Mouse (Mus musculus) lung, postnatal 0 days (tissue): ENCODE data around the gene Olfr1324. TPM values are rescaled to one million over a fixed set of nuclear protein-coding genes. Genes with fewer than 3 reads are reported as not detected.
"Not testable (repeated sequence)": the region's sequence is repeated elsewhere in the genome, so short reads cannot be mapped to it uniquely, and the experiment has no call there.

Experiments
- ATAC-seq: fragments of 200-750 bp; cut with Nextera tagmentation; 2 replicates; pipeline ENCODE4 v1.8.0; 2017; ENCODE audit warnings: moderate library complexity
- DNase-seq: peaks from one replicate; pipeline ENCODE4 v3.0.0-alpha.2; 2016; ENCODE audit warnings: low spot score
- H3K27ac ChIP-seq: fragments of 300-500 bp; sonication (generic); 2 replicates; pipeline ENCODE4 v1.5.1; 2014; ENCODE audit warnings: antibody characterized with exemption, mild to moderate bottlenecking, low read length, mixed read lengths
- H3K27me3 ChIP-seq: fragments of 300-500 bp; sonication (generic); replicated peaks from 2 replicates; pipeline ENCODE4 v1.6.1; 2014; ENCODE audit warnings: low read length, mixed read lengths; ENCODE audit not compliant: insufficient read depth
- H3K36me3 ChIP-seq: fragments of 300-500 bp; sonication (generic); 2 replicates; pipeline ENCODE4 v1.6.1; 2014; ENCODE audit warnings: low read length, mixed read lengths; ENCODE audit not compliant: insufficient read depth
- H3K4me1 ChIP-seq: fragments of 300-500 bp; sonication (generic); 2 replicates; pipeline ENCODE4 v1.6.1; 2014; ENCODE audit warnings: antibody characterized with exemption, low read depth, low read length, mixed read lengths; ENCODE audit not compliant: insufficient read depth
- H3K4me2 ChIP-seq: fragments of 300-500 bp; sonication (generic); replicated peaks from 2 replicates; pipeline ENCODE4 v1.6.1; 2014; ENCODE audit warnings: low read depth, mild to moderate bottlenecking, low read length, moderate library complexity, mixed read lengths
- H3K4me3 ChIP-seq: fragments of 300-500 bp; sonication (generic); 2 replicates; pipeline ENCODE4 v1.5.1; 2014; ENCODE audit warnings: low read depth, low read length
- H3K9ac ChIP-seq: fragments of 300-500 bp; sonication (generic); replicated peaks from 2 replicates; pipeline ENCODE4 v1.6.1; 2014; ENCODE audit warnings: low read depth, mild to moderate bottlenecking
- H3K9me3 ChIP-seq: fragments of 300-500 bp; sonication (generic); 2 replicates; pipeline ENCODE4 v1.6.1; 2016; ENCODE audit warnings: low read length, mixed read lengths
- CTCF ChIP-seq: IDR thresholded peaks from 2 replicates; pipeline ENCODE4 v1.5.1; 2016; ENCODE audit warnings: antibody characterized with exemption, mild to moderate bottlenecking
- EP300 ChIP-seq: IDR thresholded peaks from 2 replicates; pipeline ENCODE4 v1.6.1; 2016; ENCODE audit warnings: antibody characterized with exemption, mild to moderate bottlenecking, control low read depth
- WGBS: fragments of 180-500 bp; shearing (Covaris S2); extraction: QIAGEN DNeasy Blood & Tissue Kit; methylation state at CpG from one replicate; pipeline ENCODE4 v1.1.7; 2014; 5-methylcytosine and 5-hydroxymethylcytosine counted together
- polyA plus RNA-seq: library from polyadenylated mRNA; unstranded; fragments of >200 nt; fragmentation: Nextera tagmentation; extraction: Ambion mirVana; gene quantifications from 2 replicates; pipeline ENCODE4 v1.2.1, GENCODE M21; 2015

Gene Olfr1324
- polyA plus RNA-seq, 1 experiment from 2014 or later: not detected

DNA sequence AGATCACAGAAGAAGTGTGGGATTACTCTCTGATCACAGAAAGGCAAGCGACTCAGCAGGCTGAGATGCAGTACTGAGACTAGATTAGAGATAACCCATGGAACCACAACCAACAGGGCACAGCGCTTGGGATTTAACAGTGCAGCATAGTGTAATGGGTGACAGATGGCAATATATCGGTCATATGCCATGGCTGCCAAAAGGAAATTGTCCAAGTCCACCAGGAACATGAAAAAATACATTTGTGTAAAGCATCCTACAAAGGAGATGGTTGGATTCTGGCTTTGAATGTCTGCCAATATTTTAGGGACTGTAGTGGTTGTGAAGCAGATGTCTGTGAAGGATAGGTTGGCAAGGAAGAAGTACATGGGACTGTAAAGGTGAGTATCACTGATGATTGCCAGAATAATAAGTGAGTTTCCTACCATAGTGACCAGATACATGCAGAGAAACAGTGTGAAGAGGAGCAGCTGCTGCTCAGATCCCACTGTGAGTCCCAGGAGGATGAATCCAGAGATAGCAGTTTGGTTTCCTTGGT, 2.3 kb downstream of the Olfr1324 start:
- Histone ChIP-seq H3K9me3 (no peaks in the 10 kb centered on the region), H3K4me2 (no peak overlapping the region), H3K4me3 (no peak overlapping the region), H3K27me3 (no peaks in the 10 kb centered on the region), H3K9ac (no peak overlapping the region), H3K27ac (no peak overlapping the region), H3K36me3 (no peaks in the 10 kb centered on the region), H3K4me1 (no peaks in the 10 kb centered on the region)
- DNase-seq (no peak), ATAC-seq (no peak)
- WGBS: 72% methylated on average over 3 of the region's 3 CpGs
- TF ChIP-seq EP300: no peak
- no peak for TF ChIP-seq CTCF

DNA sequence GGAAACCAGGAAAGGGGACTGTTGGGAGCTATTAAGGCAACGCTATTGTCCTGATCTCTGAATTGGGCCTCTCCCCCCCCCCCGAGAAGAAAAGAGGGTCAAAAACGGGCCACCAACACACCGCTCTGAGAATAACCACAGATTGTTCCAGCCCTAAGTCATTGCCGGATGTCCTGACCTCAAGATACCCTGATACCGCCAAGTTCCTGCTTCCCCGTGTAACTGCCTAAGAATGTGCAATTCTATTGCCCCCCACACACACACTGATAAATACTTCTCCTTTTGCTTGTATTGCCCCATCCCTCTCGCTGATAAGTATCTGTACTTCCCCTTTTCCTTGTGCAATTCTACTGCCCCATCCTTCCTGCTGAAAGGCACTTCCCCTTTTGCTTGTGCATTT, 17.9 kb downstream of the Olfr1324 start:
- not testable (repeated sequence) for DNase-seq, H3K9me3 ChIP-seq, H3K27ac ChIP-seq, ATAC-seq, H3K4me1 ChIP-seq, H3K27me3 ChIP-seq, H3K4me3 ChIP-seq, H3K4me2 ChIP-seq, H3K9ac ChIP-seq, H3K36me3 ChIP-seq
- WGBS: 88% methylated on average over 5 of the region's 8 CpGs

DNA sequence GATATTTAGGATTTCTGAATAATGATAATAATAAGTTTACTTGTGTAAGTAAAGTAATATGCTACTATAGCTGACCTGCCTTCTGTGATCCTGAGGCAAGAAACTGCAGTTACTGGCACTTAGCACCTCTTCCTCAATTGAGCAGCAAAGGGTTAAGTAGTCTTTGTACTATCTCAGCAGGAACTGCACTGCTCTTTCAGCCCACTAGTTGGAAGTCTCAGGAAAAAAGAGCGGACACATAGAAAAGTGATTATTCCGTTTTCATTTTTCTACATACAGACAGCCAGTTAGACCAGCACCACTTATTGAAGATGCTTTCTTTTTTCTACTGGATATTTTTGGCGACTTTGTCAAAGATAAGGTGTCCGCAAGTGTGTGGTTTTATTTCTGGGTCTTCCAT, 37.7 kb downstream of the Olfr1324 start:
- H3K36me3 ChIP-seq, H3K27ac ChIP-seq, H3K4me2 ChIP-seq, ATAC-seq, DNase-seq, H3K4me3 ChIP-seq, H3K4me1 ChIP-seq, H3K27me3 ChIP-seq, H3K9me3 ChIP-seq, H3K9ac ChIP-seq: not testable (repeated sequence)
- WGBS: 74% methylated on average over 3 of the region's 4 CpGs

GRCm38 (mm10) chrX:50374978-50375377, 53.3 kb downstream of the Olfr1324 start:
- no peak overlapping the region for H3K9ac ChIP-seq
- no peaks in the 10 kb centered on the region for H3K36me3 ChIP-seq
- no peaks in the 10 kb centered on the region for H3K27me3 ChIP-seq
- no peak overlapping the region for H3K4me3 ChIP-seq
- H3K27ac ChIP-seq: no peak overlapping the region
- H3K4me2 ChIP-seq: no peak overlapping the region
- WGBS: 86% methylated on average over 1 of the region's 1 CpGs
- ATAC-seq (no peak), DNase-seq (no peak)
- no peaks in the 10 kb centered on the region for H3K4me1 ChIP-seq
- TF ChIP-seq CTCF (no peak), EP300 (no peak)
- no peaks in the 10 kb centered on the region for H3K9me3 ChIP-seq
